Mouse (Mus musculus): ENCODE measurements at regions not wholly inside any gene's neighbourhood (a gene's known extent, or its start where the extent isn't known, plus 50 kb on each side); places are given as distances from the start of the nearest gene placed in this dataset.

DNA sequence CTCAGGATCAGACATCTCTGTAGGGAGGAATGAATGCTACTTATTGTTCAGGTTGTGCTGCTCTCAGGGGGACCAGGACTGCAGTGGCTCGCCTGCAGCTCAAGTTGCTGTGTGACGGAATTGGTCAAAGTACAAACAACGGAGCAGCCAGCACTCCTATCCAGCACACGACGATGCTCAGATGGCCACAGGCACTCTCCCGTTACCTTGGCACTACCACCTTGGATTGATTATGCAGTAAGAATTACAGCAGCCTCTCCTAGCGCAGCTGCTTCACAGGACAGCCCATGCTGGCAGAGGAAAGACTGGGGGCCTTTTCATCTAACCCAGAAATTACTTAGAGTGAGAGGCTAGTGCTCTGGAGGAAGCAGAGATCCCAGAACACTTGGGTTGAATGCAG, 226.5 kb downstream of the Maf start:
- DNase-seq (ENCODE audit: extremely low spot score, low read depth, low spot score), result no peak

DNA sequence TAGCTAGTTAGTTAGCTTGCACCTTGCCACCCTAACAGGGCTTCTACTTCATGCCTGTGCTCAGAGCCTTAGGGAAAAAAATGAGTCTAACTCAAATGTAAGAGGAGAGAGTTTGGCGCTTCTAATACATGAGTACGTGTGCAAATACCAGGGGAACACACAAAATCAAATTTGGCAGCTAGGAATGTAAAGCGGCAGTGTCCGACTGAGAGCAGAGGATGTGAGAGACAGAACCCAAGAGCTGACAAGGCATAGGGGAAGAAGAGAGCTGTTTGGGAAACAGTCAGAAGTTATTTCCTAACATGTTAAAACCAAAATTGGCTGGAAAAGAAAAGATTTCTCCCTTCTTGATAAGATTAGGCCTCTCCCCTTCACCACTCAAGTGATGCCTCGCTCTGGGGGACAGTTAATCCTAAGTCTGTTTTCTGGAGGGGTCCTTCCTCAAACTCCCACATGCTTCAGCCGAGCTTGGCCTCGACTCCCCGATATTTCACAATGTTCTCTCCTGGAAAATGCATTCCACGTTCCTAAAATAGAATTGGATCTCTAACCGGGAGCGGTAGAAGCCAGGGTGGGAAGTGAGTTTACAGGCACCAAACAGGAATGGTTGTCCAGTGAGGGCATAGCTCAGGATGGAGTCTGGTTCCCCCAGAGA, 229.1 kb downstream of the Maf start:
- no peak for DNase-seq (ENCODE audit: extremely low spot score, low read depth, low spot score)

GRCm38 (mm10) chr8:115476071-115476470, 231.5 kb downstream of the Maf start:
- no peak for DNase-seq (ENCODE audit: extremely low spot score, low read depth, low spot score)

DNA sequence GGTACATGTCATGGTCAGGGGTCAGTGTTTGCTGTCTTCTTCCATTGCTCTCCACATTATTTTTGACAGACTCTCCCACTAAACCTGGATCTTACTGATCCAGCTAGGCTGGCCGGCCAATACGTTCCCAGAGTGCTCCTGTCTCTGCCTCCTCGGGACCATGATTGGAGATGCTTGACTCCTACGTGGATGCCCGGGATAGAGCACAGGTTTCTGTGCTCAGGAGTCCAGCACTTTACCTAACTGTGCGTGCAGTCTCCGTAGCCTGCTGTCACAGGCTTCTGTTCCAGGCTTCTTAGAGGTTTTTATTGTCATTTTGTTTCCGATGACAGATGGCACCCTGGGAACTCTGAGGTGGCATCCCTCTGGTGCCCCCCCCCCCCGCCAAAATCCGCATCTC, 232.4 kb downstream of the Maf start:
- no peak for DNase-seq (ENCODE audit: extremely low spot score, low read depth, low spot score)

DNA sequence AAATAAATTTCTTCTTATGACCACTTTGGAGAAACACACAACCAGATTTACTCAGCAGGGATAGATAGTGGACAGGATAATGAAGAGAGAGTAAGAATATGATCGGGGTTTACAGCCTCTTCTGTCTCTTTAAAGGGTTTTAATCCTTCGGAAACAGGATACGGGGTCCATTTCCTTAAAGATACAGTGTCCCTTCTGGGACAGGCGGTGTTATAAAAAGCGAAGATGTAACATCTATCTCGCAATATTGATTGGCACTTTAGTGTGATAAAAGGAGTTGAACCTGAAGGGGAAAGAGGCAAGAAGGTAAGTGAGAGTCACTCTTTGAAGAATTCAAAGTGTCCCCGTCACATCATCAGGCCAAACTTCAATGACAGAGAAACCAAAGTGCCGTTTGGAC, 233.6 kb downstream of the Maf start:
- no peak for DNase-seq (ENCODE audit: extremely low spot score, low read depth, low spot score)

- no peak for DNase-seq (ENCODE audit: extremely low spot score, low read depth, low spot score)
These were observed 241.0 kb downstream of the Maf start for GRCm38 (mm10) chr8:115466553-115466952.

GRCm38 (mm10) chr8:115466122-115466521, 241.5 kb downstream of the Maf start:
- no peak for DNase-seq (ENCODE audit: extremely low spot score, low read depth, low spot score)

DNA sequence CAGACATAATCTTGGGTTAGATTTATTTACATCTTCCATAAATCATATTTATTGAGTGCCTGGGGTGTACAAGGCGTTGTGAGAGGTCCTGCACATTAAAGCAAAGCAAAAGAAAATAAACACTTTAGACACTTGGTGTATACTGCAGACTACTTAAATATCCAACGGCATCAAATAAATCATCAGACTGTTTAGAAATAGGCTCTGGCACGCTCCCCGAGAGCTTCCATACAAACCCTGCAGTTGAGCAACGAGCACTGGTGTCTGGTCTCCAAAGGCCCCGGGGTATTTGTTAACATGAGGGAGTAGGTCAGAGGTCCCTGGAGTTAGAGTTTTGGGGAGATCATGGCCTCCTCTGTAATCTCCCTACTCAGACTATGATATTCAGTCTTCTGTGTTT, 244.9 kb downstream of the Maf start:
- DNase-seq (ENCODE audit: extremely low spot score, low read depth, low spot score), result no peak

- DNase-seq (ENCODE audit: extremely low spot score, low read depth, low spot score), result no peak
These were observed 249.5 kb downstream of the Maf start for GRCm38 (mm10) chr8:115458119-115458518.

DNA sequence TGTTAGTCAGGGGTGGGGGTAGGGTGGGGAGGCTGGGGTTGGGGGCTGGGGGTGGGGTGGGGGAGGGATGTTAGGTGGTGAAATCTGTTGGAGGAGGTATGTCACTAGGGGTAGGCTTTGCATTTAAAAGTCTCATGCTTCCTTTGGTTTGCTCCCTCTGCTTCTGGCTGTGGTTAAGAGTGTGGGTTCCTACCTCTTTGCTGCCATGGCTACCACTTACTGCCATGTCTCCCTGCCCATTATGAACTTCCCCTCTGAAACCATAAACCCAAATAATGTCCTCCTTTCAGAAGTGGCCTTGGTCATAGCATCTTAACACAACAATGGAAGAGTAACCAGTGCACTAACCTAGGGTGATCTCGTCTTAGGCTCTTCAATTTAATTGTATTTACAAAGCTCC, 256.8 kb downstream of the Maf start:
- DNase-seq (ENCODE audit: extremely low spot score, low read depth, low spot score), result no peak

- DNase-seq (ENCODE audit: extremely low spot score, low read depth, low spot score), result no peak
These were observed 259.2 kb downstream of the Maf start for GRCm38 (mm10) chr8:115448367-115448766.

- no peak for DNase-seq (ENCODE audit: extremely low spot score, low read depth, low spot score)
These were observed 263.1 kb downstream of the Maf start for GRCm38 (mm10) chr8:115444519-115444918.

- no peak for DNase-seq (ENCODE audit: extremely low spot score, low read depth, low spot score)
These were observed 265.5 kb downstream of the Maf start for GRCm38 (mm10) chr8:115441943-115442550.

DNA sequence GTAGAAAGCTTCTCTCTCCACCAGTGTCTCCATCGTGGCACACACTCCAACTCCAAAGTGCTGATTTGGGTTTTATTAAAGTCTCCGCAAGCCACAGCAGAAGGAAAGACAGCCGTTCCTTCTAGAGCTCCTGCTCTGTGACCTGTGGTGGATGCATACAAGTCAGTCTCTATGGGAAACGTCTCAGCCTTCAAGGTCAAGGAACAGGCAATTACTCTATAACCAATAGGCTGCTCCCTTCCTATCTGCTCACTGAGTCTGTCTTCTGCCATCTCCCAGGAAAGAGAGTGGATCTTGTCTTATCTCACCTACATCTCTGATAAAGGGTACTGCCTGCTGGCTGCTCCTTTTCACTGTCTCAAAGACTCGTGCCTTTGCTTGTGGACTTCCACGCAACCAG, 266.3 kb downstream of the Maf start:
- DNase-seq (ENCODE audit: extremely low spot score, low read depth, low spot score), result no peak

GRCm38 (mm10) chr8:115440151-115440550, 267.4 kb downstream of the Maf start:
- DNase-seq (ENCODE audit: extremely low spot score, low read depth, low spot score), result no peak

GRCm38 (mm10) chr8:115439512-115439911, 268.1 kb downstream of the Maf start:
- DNase-seq (ENCODE audit: extremely low spot score, low read depth, low spot score), result no peak

GRCm38 (mm10) chr8:115437956-115438355, 269.6 kb downstream of the Maf start:
- no peak for DNase-seq (ENCODE audit: extremely low spot score, low read depth, low spot score)

GRCm38 (mm10) chr8:115436356-115436721, 271.3 kb downstream of the Maf start:
- DNase-seq (ENCODE audit: extremely low spot score, low read depth, low spot score), result no peak

- DNase-seq (ENCODE audit: extremely low spot score, low read depth, low spot score), result no peak
These were observed 271.8 kb downstream of the Maf start for GRCm38 (mm10) chr8:115435720-115436355.

DNA sequence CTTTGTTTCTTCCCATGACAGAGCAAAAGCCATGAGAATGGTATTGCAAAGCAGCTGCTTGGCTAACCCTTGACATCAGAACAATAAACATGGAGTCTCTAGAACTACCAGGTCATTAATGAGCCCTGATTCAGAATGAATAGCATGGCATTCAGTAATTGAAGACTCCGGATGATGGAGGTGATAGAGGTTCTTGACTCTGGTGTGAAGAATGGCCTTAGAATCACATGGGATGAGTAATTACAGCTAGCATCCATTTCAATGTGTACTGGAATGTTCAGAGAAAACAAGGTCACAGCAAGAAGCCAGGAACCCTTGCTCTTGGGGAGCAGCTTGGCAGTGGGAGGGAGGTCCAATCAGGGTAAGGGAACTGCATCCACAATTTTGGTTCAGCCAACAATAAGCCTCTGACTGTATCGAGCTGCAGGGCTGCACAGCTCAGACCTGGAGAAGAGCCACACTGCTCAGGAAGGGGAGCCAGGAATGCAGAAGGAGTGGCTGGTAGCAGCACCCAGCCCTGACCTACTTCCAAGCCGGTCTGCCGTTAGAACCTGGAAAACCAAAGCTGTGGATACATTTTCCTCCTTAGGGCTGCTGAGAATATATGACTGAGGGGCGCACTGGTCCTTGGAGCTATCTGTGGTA, 275.1 kb downstream of the Maf start:
- DNase-seq (ENCODE audit: extremely low spot score, low read depth, low spot score), result no peak

GRCm38 (mm10) chr8:115430793-115431192, 276.8 kb downstream of the Maf start:
- DNase-seq (ENCODE audit: extremely low spot score, low read depth, low spot score), result no peak

- no peak for DNase-seq (ENCODE audit: extremely low spot score, low read depth, low spot score)
These were observed 278.2 kb downstream of the Maf start for GRCm38 (mm10) chr8:115429291-115429883.

All from hindlimb bud, embryonic 11.5 days (tissue).